Mouse (Mus musculus): ENCODE data around the gene Pcgf3. TPM values are rescaled to one million over a fixed set of nuclear protein-coding genes. Genes with fewer than 3 reads are reported as not detected.
"Not testable (repeated sequence)": the region's sequence is repeated elsewhere in the genome, so short reads cannot be mapped to it uniquely, and the experiment has no call there.

The Pcgf3 gene
- polyA plus RNA-seq, 1 experiment from 2014 or later = 8.3 TPM

DNA sequence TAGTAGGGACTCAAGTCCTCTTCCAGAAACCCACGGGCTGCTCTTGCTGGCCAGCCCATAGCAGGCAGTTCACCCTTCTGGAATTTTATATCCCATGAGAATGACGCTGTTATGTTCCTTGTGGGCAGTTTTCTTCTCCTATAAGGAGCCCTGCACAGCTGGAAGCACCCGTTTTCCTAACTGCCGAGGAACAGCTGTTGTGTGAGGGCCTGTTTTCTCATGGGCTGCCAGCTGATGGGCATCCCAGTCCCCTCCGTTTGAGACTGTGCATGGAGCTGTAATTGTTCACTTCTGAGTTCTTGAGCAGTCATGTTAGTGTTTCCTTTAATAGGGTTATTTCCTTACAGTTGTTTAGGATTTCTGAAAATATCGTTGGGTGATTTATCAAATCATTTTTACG, 8.6 kb downstream of the Pcgf3 start:
- no peak for DNase-seq (ENCODE audit: low spot score)

GRCm38 (mm10) chr5:108473737-108474136, 12.7 kb downstream of the Pcgf3 start:
- no peak for DNase-seq (ENCODE audit: low spot score)

GRCm38 (mm10) chr5:108475977-108476376, 14.9 kb downstream of the Pcgf3 start:
- DNase-seq (ENCODE audit: low spot score) = no peak

DNA sequence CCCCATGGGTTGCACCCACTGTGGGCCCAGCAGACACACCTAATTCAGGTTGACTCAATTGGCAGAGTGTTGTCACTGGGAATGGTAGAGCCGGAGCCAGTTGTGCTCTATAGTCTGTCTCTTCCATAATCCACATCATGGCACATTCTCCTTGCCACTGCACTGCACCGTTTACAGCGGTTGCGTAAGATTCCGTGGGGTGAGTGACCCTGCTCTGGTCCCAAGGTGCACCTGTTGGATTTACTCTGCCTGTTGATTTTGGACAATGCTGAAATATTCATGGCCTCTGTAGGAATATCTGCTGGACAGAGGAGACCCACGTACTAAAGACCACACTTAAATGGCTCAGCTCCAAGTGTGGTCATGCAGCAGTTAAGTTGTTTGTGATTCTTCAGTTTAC, 22.0 kb downstream of the Pcgf3 start:
- DNase-seq (ENCODE audit: low spot score) = no peak

GRCm38 (mm10) chr5:108485239-108485638, 24.2 kb downstream of the Pcgf3 start:
- DNase-seq (ENCODE audit: low spot score) = peak; percentile 44

GRCm38 (mm10) chr5:108486148-108486547, 25.1 kb downstream of the Pcgf3 start:
- not testable (repeated sequence) for DNase-seq (ENCODE audit: low spot score)

- DNase-seq (ENCODE audit: low spot score) = no peak
Observed at GRCm38 (mm10) chr5:108501573-108501972, 40.5 kb downstream of the Pcgf3 start.

DNA sequence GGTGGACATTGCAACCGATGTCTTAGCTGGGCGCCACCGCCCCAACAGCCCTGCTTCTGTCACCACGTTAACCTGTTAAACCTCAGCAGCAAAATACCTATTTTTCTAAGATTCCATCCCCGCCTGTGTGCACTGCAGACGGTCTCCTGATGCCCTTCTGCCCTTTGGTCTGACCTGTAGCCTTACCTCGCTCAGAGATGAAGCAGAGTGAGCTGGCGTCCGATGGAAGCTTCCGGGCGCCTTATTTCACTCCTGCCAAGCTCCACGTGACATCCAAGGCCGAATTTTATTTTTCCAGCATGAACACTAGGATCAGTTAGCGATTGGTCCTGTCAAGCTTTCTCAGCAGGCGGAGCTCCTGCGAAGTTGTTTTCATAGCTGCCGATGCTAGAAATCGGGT, 41.3 kb downstream of the Pcgf3 start:
- DNase-seq (ENCODE audit: low spot score) = no peak

- DNase-seq (ENCODE audit: low spot score) = no peak
Observed at GRCm38 (mm10) chr5:108515581-108516361, 54.7 kb downstream of the Pcgf3 start.

GRCm38 (mm10) chr5:108516655-108517054, 55.6 kb downstream of the Pcgf3 start:
- DNase-seq (ENCODE audit: low spot score) = no peak

- DNase-seq (ENCODE audit: low spot score) = no peak
Observed at GRCm38 (mm10) chr5:108518106-108518885, 57.3 kb downstream of the Pcgf3 start.

- DNase-seq (ENCODE audit: low spot score) = no peak
Observed at GRCm38 (mm10) chr5:108518951-108519350, 57.9 kb downstream of the Pcgf3 start.

DNA sequence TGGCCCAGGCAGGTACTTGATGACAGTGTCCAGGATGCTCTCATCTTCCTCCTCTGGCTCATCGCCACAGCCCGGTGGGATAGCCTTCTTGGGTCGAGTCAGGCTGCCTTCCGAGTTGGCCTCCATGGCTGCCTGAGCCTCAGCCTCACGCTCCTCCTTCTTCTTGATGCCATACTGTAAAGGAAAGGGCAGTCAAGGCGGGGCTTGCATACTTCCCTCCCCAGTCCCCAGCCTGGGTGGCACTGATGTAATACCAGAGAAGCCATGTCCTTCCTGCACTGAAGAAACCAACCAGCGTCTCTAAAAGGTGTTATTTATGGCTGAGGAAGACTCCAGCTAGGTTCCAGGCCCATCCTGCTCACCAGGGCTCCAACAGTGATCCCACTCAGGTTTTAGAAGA, 59.1 kb downstream of the Pcgf3 start:
- DNase-seq (ENCODE audit: low spot score) = no peak

GRCm38 (mm10) chr5:108521016-108521415, 60.0 kb downstream of the Pcgf3 start:
- DNase-seq (ENCODE audit: low spot score) = no peak

GRCm38 (mm10) chr5:108521896-108522295, 60.9 kb downstream of the Pcgf3 start:
- DNase-seq (ENCODE audit: low spot score) = no peak

DNA sequence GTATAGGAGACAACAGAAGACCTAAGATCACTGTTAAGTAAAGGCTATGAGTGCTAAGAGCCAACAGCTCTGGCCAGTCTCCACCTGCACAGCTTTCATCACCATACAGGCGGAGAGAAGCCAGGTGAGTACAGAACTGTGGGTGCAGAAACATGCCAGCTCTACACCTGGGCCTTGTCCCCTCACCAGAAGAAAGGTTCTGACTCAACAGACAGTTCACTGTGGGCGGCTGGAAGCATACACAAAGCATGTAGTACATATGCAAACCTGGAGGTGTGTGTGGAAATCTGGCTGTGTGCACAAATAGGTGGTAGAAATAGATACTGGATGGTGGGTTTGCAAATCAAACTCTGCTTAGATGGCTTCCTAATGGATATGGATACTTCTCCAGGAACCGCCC, 61.6 kb downstream of the Pcgf3 start:
- no peak for DNase-seq (ENCODE audit: low spot score)

GRCm38 (mm10) chr5:108534188-108534587, 73.2 kb downstream of the Pcgf3 start:
- DNase-seq (ENCODE audit: low spot score) = no peak

- no peak for DNase-seq (ENCODE audit: low spot score)
Observed at GRCm38 (mm10) chr5:108543516-108544291, 82.7 kb downstream of the Pcgf3 start.

- no peak for DNase-seq (ENCODE audit: low spot score)
Observed at GRCm38 (mm10) chr5:108547636-108548035, 86.6 kb downstream of the Pcgf3 start.

DNA sequence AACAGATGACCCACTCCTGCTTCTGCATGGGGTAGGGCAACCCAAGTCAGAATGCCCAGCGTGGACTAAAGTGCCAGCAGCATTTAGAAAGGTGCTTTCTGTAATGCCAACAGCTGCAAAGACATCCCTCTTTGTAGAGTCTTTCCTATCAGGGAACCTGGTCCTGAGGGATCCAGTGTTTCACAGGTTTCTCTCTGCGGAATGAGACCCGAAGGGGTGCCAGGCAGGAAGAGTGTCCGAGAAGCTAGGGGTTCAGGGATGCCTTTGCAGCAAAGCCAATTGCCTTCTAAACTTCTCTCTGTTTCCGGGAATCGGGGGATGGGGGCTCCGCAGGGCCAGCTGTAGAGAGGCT, 88.1 kb downstream of the Pcgf3 start:
- DNase-seq (ENCODE audit: low spot score) = no peak

- peak; percentile 13 for DNase-seq (ENCODE audit: low spot score)
Observed at GRCm38 (mm10) chr5:108549489-108550206, 88.6 kb downstream of the Pcgf3 start, which contains the start of gene Cplx1. Gene Cplx1 (minus strand): TSS chr5:108550024.

All from thymus, postnatal 0 days (tissue).